Mouse (Mus musculus): ENCODE measurements around the gene Gclc.
"Not testable (repeated sequence)": the region's sequence is repeated elsewhere in the genome, so short reads cannot be mapped to it uniquely, and the experiment has no call there.

Gclc gene

DNA sequence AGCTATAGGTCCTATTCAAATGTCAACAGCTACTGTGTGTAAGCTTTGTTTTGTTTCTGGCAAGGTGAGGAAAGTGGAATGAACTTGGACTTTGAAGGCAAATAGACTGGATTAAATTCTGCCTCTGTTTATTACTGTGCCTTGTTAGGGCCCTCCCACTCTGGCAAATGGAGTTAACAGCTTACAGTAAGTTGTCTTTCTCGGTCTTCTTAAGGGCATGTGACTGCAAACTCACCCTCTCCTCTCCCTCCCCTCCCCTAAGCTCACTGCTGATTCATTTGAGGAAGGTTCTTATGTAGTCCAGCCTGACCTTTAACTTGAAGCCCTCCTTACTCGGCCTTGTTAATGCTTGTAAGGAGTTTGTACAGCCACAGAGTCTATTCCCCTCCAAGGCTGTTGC lies 8.0 kb upstream of the Gclc start:
- DNase-seq (ENCODE audit: low spot score in 2 of 2), result no peak

DNA sequence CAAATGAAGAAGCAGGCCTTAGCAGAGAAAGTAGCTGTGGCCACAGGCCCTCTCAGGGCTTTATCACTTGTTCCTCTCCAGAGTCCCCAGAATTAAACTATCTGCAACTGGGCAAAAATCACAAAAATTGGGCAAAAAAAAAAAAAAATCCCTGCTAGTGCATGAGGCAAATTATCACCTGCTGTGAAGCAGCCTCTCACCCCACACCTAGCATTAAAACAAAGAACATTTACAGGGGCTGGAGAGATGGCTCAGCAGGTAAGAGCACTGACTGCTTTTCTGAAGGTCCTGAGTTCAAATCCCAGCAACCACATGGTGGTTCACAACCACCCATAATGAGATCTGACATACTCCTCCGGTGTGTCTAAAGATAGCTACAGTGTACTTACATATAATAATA lies 6.0 kb upstream of the Gclc start:
- not testable (repeated sequence) for DNase-seq (ENCODE audit: low spot score in 2 of 2)

DNA sequence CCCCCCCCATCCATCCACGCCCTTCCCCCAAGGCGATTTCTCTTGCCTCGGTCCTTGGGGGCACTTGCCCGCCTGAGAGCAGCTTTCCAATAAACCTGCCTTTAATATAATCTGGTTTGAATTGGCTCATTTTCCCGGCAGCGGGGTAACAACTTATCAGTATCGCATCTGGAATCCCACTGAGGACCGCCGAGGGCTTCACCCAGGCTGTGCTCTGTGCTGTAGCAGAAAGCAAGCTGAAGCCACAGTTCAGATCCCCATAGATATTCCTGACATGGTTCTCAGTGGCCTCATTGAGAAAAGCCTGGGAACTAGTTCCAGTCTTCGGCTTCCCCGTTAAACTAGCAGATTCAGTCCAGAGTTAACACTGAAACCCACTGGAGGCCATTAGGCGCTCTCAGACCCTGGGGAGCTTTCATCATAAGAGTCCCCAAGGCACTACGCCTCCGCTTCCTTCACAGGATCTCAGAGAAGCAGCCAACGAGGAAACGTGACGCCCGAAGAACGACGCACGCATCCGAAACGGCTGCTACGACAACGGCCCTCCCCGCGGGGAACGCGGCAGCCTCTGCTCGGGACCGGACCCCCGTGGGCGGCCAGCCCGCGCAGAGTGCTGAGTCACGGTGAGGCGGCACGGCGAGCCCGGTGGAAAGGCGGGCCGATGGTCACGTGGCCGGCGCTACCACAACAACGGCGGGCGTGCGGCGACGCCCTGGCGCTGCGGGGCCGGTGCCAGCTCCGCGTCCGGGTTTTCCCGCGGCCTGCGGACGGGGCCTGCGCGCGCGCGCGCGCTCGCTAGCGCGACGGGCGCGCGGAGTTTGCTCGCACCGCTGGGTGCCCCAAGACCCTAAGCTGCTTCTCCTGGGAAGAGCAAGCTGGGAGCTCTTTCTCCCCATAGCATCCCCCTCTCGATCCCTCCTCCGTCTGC lies 3.9 kb upstream of the Gclc start:
- peak; percentile 81 to 84 for DNase-seq (ENCODE audit: low spot score in 2 of 2)

DNA sequence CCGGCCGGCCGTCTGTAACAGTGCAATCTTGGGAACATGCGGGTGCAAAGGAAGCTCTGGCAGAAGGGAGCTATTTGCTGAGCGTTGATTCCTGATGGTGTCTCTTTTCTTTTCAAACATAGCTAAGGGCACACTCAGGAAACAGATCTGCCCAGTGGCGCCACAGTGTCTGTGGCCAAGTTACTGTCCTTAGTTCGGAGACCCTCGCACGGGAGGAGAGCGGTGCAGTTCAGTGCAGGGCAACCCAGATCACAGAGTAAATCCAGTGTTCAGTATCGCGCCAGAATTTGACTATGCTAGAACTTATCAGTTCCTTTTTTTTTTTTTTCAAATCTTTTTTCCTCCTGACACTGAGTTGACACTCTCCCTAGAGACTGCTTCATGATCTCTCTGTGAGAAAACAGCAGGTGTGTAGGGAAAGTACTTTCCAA lies 3.2 kb upstream of the Gclc start:
- no peak for DNase-seq (ENCODE audit: low spot score in 2 of 2)

DNA sequence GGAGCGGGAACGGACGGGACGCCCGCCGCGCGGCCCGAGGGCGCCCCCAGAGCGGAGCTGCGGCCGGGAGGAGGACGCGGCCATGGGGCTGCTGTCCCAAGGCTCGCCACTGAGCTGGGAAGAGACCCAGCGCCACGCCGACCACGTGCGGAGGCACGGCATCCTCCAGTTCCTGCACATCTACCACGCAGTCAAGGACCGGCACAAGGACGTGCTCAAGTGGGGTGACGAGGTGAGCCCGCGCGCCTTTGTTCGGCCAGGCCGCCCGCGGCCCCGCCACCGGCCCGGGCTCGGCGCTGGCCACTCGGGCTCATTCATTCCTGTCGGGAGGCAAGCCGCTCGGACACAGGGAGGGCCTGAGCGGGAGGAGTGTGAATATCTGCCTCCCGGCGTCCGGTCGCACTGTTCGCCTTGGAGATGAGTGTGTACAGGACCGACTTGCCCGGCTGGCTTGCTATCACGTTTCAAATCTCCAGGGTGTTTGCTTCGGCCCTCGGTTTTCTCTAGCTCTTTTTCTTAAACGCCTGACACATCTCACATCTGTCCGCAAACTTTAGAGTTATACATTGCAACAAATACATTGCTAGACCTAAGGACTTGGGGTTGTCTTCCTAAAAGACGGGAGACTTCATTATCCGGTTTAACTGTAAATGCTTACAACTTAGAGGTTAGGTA lies 530 bp downstream of the Gclc start:
- peak; percentile 39 to 46 for DNase-seq (ENCODE audit: low spot score in 2 of 2)

DNA sequence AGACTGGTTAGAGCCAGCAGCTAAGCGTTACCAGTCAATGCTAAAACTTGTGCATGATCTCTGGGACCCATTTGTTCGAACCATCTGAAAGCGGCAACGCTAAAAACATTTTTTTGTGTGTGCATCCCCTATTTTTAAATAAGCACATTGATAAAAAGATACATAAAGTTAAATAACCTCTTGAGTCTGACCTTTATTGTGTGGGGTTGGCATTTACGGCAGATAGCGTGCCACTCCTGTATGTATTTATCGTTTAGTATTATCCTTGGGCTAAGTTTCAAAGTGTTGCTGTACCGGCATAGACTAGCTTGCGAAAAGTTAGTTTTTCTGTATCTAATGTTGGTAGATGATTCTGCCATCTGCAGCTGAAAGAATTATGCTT lies 1.1 kb downstream of the Gclc start:
- DNase-seq (ENCODE audit: low spot score in 2 of 2), result no peak

DNA sequence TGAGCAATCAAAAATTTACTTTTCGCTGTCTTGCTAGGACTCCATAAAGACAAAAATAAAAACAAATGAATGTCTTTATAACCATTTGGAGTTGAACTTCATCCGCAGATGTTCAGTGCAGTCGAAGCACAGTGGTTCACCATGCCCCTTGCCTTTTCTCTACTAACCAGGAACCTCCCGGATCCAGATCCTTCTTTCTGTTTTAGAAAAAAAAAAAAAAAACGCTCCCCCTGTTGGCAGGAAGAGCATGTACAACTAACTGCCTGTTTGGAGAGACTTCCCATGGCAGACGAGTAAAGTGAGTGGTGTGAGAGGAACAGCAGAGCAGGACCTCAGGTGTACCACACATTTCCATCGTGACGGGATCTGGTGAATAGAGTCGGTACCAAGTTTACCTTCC lies 1.7 kb downstream of the Gclc start:
- no peak for DNase-seq (ENCODE audit: low spot score in 2 of 2)

DNA sequence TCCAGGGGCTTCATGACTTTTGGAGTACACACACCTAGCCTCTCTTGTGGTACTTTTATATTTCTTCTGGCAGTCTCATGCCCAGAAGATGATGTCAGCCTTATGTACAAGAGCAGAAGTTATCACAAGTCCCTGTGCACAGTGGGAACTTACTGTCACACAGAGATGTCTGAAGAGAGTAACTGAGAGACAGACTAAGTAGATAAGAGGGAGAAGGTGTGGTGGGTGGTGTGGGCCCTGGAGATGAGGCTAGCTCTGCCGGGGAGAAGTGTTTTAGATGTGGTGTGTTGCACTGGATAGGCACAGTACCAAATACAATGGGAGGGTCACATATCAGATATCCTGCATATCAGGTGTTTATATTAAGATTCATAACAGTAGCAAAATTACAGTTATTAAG lies 3.0 kb downstream of the Gclc start:
- DNase-seq (ENCODE audit: low spot score in 2 of 2), result no peak

DNA sequence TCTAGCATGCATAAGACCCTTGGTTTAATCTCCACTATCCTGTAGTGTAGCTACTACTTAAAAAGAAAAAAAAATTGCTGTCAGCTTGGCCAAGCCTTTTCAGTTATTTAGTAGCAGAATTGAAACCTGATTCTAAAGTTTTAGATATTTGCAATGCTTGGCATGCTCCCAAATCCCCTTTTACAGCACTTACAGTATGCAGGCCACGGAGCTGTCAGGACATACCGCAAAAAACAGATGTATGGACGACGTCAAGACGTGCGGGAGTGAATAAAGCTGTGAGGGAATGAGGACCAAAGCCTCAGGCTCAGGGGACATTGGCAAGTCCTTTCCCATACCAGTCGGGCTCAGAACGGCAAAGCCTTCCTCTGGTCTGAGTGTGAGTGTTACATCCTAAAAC lies 4.1 kb downstream of the Gclc start:
- DNase-seq (ENCODE audit: low spot score in 2 of 2), result no peak

DNA sequence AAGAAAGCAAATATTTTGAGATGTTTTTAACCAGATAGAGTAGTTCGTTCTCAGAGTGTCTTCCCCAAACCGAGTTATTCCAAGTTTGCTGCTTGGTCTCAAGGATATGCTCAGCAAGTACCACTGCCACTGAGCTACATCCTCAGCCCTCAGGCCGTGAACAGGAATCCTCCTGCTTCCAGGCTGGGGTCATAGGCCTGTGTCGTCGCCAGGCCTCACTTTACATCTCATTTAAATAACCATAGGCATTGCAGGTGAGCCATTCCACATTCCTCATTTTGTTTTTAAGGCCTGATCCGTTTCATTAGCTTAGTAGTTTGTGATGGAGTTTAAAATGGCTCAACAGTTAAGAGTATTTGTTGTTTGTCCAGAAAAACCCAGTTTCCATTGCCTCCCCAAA lies 4.8 kb downstream of the Gclc start:
- no peak for DNase-seq (ENCODE audit: low spot score in 2 of 2)

DNA sequence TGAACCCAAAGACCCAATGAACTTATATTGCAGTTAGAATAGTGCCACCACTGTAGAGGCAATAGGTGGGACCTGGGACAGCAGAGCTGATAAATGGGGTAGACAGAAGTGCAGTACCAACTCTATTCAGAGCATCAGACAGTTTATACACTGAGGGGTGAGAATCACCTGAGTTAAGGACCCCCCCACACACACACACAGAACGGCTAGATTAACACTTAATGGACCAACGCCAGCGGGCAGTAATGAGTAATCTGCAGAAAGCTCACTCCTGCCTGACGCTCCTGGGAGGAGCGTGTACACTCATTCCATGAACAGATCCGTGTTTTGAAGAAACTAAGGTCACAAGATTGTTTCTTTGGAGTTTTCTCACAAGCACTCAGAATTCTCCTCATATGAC lies 5.4 kb downstream of the Gclc start:
- no peak for DNase-seq (ENCODE audit: low spot score in 2 of 2)

DNA sequence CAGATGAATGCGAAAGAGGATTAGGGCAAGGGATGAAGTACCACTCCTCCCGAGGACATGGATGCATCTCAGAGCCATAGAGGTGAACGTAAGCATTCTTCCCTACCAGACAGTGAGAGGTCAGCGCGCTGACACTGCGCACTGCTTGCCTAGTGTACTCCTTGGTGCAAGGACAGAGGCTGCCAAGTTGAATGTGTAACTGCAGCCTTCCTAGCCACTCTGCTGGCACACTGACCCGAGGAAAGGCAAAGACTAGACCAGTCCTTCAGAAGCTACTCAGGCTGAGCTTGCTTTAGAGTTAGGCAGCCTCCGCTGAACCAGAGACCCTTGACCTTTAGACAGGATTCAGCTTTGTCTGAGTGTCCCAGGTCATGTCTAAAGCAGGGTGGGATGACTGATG lies 11.9 kb downstream of the Gclc start:
- DNase-seq (ENCODE audit: low spot score in 2 of 2), result no peak

DNA sequence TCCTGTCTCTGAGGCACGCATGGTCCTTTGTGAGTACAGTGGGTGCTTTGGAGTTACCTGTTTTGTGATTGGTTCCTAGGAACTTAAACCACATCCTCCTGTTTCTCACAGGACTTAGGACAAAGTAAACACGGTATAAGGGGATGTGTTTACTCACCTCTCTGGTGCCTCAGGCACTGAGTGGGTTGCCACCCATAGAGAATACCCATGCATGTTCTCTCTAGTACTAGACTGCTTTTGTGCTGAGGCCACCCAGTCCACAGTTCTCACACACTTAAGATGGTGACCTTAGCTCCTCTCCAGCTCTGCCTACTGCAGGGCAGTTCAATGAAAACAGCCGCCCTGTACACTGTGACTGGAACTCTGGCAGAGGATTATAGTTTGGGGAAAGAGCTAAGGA lies 12.4 kb downstream of the Gclc start:
- DNase-seq (ENCODE audit: low spot score in 2 of 2), result no peak

DNA sequence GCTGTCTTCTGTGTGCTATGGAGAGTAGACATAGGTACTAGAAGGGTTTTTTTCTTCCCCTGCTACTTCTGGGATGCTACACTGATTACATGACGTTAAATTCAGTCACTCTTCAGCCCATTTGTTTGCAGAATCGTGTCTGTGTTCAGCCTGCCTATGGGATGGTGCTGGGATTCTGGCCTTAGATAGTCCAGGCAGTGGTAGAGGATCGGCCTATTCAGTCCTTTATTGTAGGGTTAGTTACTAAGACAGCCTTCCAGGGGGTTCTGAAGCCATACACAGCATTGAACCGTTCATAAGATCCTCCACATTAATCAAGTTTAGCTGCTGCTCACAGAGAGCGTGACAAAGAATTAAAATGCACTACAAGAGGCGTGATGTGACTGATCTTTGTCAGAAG lies 16.6 kb downstream of the Gclc start:
- no peak for DNase-seq (ENCODE audit: low spot score in 2 of 2)

DNA sequence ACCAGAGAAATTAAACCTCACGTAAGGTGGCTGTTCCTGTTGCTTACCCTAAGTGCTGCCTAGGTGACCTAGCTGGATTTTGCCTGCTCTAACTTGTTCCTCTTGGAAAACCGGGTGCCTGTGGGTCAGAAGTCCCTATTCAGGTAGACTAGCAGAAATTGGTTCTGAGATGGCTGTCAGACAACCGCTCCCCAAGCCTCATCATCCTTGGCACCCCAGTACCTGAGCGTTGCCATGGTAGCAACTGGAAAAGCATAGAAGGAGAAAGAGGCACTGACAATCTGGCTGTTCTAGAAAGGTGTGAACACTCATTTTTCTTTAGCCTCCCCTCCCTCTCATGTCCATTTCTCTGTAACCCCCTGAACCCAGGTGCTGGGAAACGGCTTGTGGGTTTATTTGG lies 17.0 kb downstream of the Gclc start:
- no peak for DNase-seq (ENCODE audit: low spot score in 2 of 2)

DNA sequence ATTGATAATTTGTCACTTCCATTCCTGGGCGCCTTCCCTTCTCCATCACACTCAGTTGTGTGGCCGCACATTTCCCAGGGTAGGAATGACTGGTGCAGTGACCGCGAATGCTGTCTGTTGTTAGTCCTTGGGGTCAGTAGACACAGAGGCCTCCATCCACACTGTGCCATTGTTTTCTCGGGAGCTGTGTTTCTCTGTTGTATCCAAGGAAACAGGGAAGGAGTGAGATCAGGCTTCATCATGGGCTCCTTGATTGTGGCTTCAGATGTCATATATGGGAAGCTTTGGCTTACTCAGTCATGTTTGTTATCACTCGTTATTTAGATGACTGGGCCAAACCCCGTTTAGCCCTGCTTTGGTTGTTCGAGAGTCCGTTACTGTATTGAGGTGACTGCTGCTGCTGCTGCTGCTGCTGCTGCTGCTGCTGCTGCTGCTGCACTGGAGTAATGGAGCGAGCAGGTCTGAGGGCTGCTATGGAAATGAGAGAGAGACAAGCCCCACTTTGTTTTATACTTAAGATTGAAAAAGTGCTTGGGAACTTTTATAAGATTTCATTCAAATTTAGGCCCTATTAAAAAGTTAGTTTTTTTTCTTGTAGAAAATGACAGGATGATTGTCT lies 17.5 kb downstream of the Gclc start:
- DNase-seq (ENCODE audit: low spot score in 2 of 2), result no peak

DNA sequence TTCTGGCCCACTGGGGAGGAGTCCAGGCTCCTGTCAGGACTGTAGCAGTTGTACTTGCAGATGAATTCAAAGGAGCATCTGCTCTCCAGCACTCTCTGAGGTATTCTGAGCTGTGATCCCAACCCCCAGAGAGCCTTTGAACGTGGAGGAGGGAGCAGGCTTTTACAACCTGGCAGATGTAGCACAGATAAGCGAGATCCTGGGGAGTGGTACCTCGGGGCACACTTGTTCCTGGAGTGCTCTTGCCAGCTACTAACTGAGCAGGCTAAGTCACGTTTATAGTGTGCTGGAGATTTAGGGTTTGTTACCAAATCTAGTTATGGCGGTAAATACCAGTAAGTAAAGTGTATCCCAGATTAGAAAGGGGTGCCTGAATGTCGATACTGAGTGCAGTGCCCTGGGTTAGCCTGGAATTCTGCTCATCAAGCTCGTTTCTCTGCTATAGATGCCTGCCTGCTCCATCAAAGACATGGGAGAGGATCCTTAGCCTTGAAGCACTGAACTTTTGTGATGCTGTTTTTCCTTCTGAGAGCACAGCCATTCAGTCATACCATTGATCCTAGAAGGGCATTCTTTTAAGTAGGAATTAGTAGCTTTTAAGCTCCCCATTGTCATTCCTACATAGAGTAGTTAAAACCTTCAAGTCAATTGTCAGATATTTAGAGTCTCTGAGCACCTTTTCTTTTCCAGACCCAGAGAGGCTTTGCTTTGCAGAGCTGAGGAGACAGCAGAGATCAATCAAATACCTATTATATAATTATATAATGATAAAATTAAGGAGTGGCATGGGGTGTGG lies 22.6 kb downstream of the Gclc start:
- no peak for DNase-seq (ENCODE audit: low spot score in 2 of 2)

DNA sequence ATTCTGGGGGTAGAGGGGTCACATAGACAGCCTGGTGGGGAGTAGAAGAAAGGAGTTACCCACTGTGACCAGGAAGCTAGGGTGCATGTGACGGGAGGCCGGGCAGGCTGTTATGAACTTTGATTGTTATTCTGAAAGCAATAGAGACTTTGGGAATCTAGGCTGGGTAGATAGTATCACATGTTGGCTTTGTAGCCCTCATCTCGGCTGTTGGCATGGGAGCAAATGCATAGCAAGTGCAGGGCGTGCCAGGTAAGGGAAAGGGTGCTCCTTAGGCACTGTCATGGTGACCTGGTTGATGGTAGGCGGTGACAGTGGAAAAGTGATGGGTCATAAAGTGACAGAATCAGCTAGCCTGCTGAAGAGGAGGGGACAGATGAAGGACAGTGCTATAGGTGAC lies 23.3 kb downstream of the Gclc start:
- no peak for DNase-seq (ENCODE audit: low spot score in 2 of 2)

DNA sequence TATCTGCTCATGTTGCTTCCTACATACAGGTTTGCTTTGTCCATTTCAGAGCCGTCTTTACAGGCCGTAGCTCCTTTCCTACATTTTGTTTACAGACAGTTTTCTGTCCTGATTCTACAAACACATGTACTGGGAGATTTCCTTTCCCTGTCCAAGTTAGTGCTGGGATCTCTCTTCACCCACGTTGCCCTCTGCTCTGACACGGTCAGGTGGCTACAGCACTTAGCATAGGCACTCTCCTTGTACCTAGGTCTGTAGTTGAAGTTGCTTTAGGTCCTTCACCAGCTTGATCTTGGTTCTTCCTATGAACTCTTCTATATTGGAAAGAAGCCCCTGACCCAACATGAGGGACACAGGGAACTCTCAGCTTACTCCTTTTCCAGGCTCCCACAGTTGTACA lies 25.4 kb downstream of the Gclc start:
- no peak for DNase-seq (ENCODE audit: low spot score in 2 of 2)

DNA sequence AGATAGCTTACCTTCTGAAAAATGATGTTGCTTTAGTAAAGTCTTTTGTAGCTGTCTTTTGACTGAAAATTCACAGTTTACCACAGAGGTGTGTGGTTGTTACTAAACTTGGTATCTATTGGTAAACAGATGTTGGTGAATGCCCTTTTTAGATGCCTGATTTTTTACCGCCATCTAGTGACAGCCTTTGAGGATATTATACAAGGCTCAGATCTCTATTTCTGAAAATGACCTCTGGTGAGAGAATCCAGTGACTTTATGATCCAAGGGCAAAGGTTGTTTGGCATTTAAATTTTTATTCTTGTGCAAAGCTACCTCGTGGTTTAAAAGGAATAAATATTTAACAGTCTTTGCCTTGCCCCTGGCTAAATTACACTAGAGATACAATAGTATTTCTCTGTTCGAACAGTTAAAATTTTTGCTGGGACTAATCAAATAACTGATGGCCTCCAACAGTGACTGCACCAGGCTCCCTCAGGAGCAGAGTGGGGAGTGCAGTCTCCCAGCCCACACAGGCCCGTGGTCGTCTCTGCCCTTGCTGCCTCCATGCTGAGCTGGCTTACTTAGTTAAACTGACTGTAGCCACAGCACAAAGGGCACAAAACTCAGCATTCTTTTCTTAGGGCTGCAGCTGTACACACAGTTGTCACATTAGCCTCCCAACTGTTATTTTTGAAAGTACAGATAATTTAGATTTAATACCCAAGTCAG lies 27.3 kb downstream of the Gclc start:
- DNase-seq (ENCODE audit: low spot score in 2 of 2), result peak in 1 of 2 experiments; percentile 9

DNA sequence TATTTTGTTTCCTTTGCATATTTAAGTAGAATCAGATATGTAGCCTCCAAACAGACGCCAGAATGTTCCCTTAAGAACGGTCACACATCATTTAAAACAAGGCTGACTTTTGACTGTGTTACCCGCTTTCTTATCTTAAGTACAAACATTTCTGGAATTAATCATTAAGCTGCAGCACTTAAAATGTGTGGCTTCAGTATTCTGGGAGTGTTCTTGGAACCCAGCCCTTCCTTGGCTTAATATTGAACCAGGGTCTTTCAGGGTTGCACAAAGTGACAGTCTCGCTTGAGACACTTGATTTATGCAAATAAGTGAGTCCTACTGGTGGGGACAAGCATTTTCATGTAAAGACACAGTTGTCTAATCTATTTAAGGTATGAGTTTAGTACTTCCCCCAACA lies 27.9 kb downstream of the Gclc start:
- DNase-seq (ENCODE audit: low spot score in 2 of 2), result no peak
